Mouse (Mus musculus) heart, postnatal 0 days (tissue): ENCODE results near the gene Ss18l1. TPM values are rescaled to one million over a fixed set of nuclear protein-coding genes. Genes with fewer than 3 reads are reported as not detected.

Experiments used
- ATAC-seq: fragments of 200-750 bp; cut with Nextera tagmentation; 2 replicates; pipeline ENCODE4 v1.8.0; 2017; ENCODE audit warnings: low read depth, moderate number of reproducible peaks, moderate library complexity; ENCODE audit not compliant: insufficient read depth
- DNase-seq: peaks from one replicate; pipeline ENCODE4 v3.0.0-alpha.2; 2016; ENCODE audit warnings: low spot score
- H3K27ac ChIP-seq: fragments of 300-500 bp; sonication (generic); 2 replicates; pipeline ENCODE4 v1.5.1; 2014; ENCODE audit warnings: low read depth, mild to moderate bottlenecking
- H3K27me3 ChIP-seq: fragments of 300-500 bp; sonication (generic); 2 replicates; pipeline ENCODE4 v1.6.1; 2014; ENCODE audit warnings: low read length, mixed read lengths; ENCODE audit not compliant: control insufficient read depth, insufficient read depth
- H3K36me3 ChIP-seq: fragments of 300-500 bp; sonication (generic); replicated peaks from 2 replicates; pipeline ENCODE4 v1.6.1; 2014; ENCODE audit warnings: low read length, mixed read lengths; ENCODE audit not compliant: control insufficient read depth, insufficient read depth
- H3K4me1 ChIP-seq: fragments of 300-500 bp; sonication (generic); 2 replicates; pipeline ENCODE4 v1.6.1; 2014; ENCODE audit warnings: antibody characterized with exemption; ENCODE audit not compliant: control insufficient read depth, insufficient read depth
- H3K4me2 ChIP-seq: fragments of 300-500 bp; sonication (generic); 2 replicates; pipeline ENCODE4 v1.6.1; 2014; ENCODE audit warnings: low read depth, mild to moderate bottlenecking, low read length, moderate library complexity
- H3K4me3 ChIP-seq: fragments of 300-500 bp; sonication (generic); 2 replicates; pipeline ENCODE4 v1.5.1; 2014; ENCODE audit warnings: low read depth, low read length
- H3K9ac ChIP-seq: fragments of 300-500 bp; sonication (generic); replicated peaks from 2 replicates; pipeline ENCODE4 v1.6.1; 2014; ENCODE audit warnings: low read depth, low read length, mixed read lengths
- H3K9me3 ChIP-seq: fragments of 300-500 bp; sonication (generic); replicated peaks from 2 replicates; pipeline ENCODE4 v1.6.1; 2016; ENCODE audit warnings: low read length; ENCODE audit not compliant: control insufficient read depth
- CTCF ChIP-seq: IDR thresholded peaks from 2 replicates; pipeline ENCODE4 v1.5.1; 2016; ENCODE audit warnings: antibody characterized with exemption, control low read depth, low read depth
- EP300 ChIP-seq: IDR thresholded peaks from 2 replicates; pipeline ENCODE4 v1.6.1; 2016; ENCODE audit warnings: antibody characterized with exemption, low read depth
- WGBS: fragments of 180-500 bp; shearing (Covaris S2); extraction: QIAGEN DNeasy Blood & Tissue Kit; methylation state at CpG from one replicate; pipeline ENCODE4 v1.1.7; 2014; 5-methylcytosine and 5-hydroxymethylcytosine counted together
- polyA plus RNA-seq: library from polyadenylated mRNA; unstranded; fragments of >200 nt; fragmentation: Nextera tagmentation; extraction: Ambion mirVana; gene quantifications from 2 replicates; pipeline ENCODE4 v1.2.1, GENCODE M21; 2015
- total RNA-seq: library from RNA; depleted of rRNA; stranded (reverse); fragments of >200 nt; gene quantifications from 2 replicates; pipeline ENCODE4 v1.2.3, GENCODE M21; 2014; ENCODE audit warnings: low replicate concordance; rRNA removed

Ss18l1 gene
- total RNA-seq (3.3 and 5.3 TPM in 2 replicates), polyA plus RNA-seq (2.2 and 2.3 TPM in 2 replicates)

- Histone ChIP-seq H3K4me3 (peak within 1 kb of the TSS; percentile 99), H3K27ac (peak within 1 kb of the TSS; percentile 92), H3K9ac (peak within 1 kb of the TSS; percentile 91), H3K4me2 (peak within 1 kb of the TSS; percentile 82), H3K36me3 (peaks cover 19% of the 10 kb centered on the region), H3K4me1 (peaks cover 12% of the 10 kb centered on the region; the same call in 1 of the 2 replicates), H3K9me3 (no peaks in the 10 kb centered on the region), H3K27me3 (no peaks in the 10 kb centered on the region)
- peak; percentile 96 for ATAC-seq
- TF ChIP-seq CTCF, result peak; percentile 8; the same call in 1 of the 2 replicates
- no peak for TF ChIP-seq EP300
- under 1% methylated on average over 67 of the region's 78 CpGs for WGBS
- DNase-seq, result peak; percentile 89
These were observed at the start of gene Ss18l1, which contains the start of gene Psma7 for GRCm38 (mm10) chr2:180042256-180042857. Gene Ss18l1, plus strand, starts transcription at chr2:180042509. Gene Psma7, minus strand, starts transcription at chr2:180042433.

GRCm38 (mm10) chr2:179993071-179993470 is 49.2 kb upstream of the Ss18l1 start:
- no peak overlapping the region for H3K4me3 ChIP-seq
- no peak for TF ChIP-seq CTCF
- TF ChIP-seq EP300, result no peak
- DNase-seq, result no peak
- no peak for ATAC-seq
- H3K4me2 ChIP-seq, result no peak overlapping the region
- H3K9me3 ChIP-seq, result no peaks in the 10 kb centered on the region
- H3K27ac ChIP-seq, result no peak overlapping the region
- H3K36me3 ChIP-seq, result no peaks in the 10 kb centered on the region
- no peaks in the 10 kb centered on the region for H3K4me1 ChIP-seq
- H3K9ac ChIP-seq, result no peak overlapping the region
- H3K27me3 ChIP-seq, result no peaks in the 10 kb centered on the region
- WGBS, result 74% methylated on average over 5 of the region's 5 CpGs

- H3K27me3 ChIP-seq, result no peaks in the 10 kb centered on the region
- no peak overlapping the region for H3K4me2 ChIP-seq
- no peaks in the 10 kb centered on the region for H3K9me3 ChIP-seq
- 47% methylated on average over 4 of the region's 4 CpGs for WGBS
- no peak overlapping the region for H3K9ac ChIP-seq
- no peak overlapping the region for H3K27ac ChIP-seq
- no peaks in the 10 kb centered on the region for H3K36me3 ChIP-seq
- no peak for TF ChIP-seq CTCF
- TF ChIP-seq EP300, result no peak
- H3K4me3 ChIP-seq, result no peak overlapping the region
- DNase-seq (no peak), ATAC-seq (no peak)
- no peaks in the 10 kb centered on the region for H3K4me1 ChIP-seq
These were observed 43.9 kb upstream of the Ss18l1 start for GRCm38 (mm10) chr2:179998431-179998830.

GRCm38 (mm10) chr2:180001635-180002034 is 40.7 kb upstream of the Ss18l1 start:
- H3K36me3 ChIP-seq, result no peaks in the 10 kb centered on the region
- H3K9me3 ChIP-seq, result no peaks in the 10 kb centered on the region
- H3K9ac ChIP-seq, result no peak overlapping the region
- H3K27ac ChIP-seq, result no peak overlapping the region
- no peak for ATAC-seq
- no peak overlapping the region for H3K4me2 ChIP-seq
- TF ChIP-seq EP300, result no peak
- no peak for TF ChIP-seq CTCF
- no peak overlapping the region for H3K4me3 ChIP-seq
- DNase-seq, result no peak
- WGBS, result 77% methylated on average over 9 of the region's 9 CpGs
- no peaks in the 10 kb centered on the region for H3K4me1 ChIP-seq
- H3K27me3 ChIP-seq, result no peaks in the 10 kb centered on the region

- no peak overlapping the region for H3K4me2 ChIP-seq
- TF ChIP-seq CTCF (no peak), EP300 (no peak)
- no peak overlapping the region for H3K9ac ChIP-seq
- H3K27me3 ChIP-seq, result no peaks in the 10 kb centered on the region
- no peaks in the 10 kb centered on the region for H3K4me1 ChIP-seq
- WGBS, result 42% methylated on average over 5 of the region's 5 CpGs
- DNase-seq, result no peak
- ATAC-seq, result no peak
- no peak overlapping the region for H3K27ac ChIP-seq
- H3K9me3 ChIP-seq, result no peaks in the 10 kb centered on the region
- H3K4me3 ChIP-seq, result no peak overlapping the region
- no peaks in the 10 kb centered on the region for H3K36me3 ChIP-seq
These were observed 36.5 kb upstream of the Ss18l1 start for GRCm38 (mm10) chr2:180005656-180006351.
